Mouse (Mus musculus): ENCODE data around the gene Arl15.

GRCm38 (mm10) chr13:113935697-113936096, 141.4 kb downstream of the Arl15 start:
- no peak for TF ChIP-seq EP300 (IDR thresholded peaks at IDR 0.05; ENCODE audit: low read depth)
- TF ChIP-seq CTCF (IDR thresholded peaks at IDR 0.05; ENCODE audit: low read depth) = no peak
